Mouse (Mus musculus) yolk sac, embryonic 10.5 days (tissue): Measurements from ENCODE around the gene Dph3.

Experiments used
- DNase-seq: peaks from one replicate; pipeline ENCODE4 v3.0.0-alpha.2; 2017; ENCODE audit warnings: low spot score

Gene Dph3

DNA sequence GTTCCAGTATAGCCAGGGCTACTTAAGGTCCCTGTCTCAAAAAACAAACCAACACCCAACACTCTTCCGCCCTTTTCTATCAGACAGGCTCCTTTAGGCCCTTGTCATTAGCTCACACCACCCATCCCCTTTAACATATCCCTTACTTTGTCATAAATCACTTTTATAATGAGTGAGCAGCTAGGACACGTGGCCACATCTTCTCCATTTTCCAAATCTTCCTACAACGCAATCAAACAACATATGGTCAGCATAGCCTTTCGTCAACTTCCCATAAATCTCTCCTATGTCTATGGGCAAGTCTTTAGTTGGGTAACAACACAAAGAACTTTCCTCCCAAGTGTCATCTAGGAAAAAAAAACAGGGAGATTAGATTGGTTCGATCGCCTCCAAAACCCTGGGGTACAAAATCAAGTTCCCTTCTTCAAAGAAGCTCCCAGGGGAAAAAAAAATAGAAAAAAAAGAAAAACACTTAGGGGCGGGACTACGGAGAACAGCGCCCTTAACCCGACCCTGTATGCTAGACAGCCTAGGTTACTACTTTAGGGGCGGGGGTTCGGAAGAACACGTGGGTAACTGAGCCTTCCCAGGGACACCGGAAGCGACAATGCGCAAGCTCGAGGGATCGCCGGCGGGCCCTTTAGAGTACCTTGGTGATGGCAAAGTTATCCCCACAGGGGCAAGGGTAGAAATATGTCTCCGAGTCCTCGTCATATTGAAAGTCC lies 606 bp downstream of the Dph3 start, which contains the start of gene Oxnad1:
TSS of gene Oxnad1 (plus strand) at position 614 of the 725 bp plus-strand sequence.
- DNase-seq: no peak

DNA sequence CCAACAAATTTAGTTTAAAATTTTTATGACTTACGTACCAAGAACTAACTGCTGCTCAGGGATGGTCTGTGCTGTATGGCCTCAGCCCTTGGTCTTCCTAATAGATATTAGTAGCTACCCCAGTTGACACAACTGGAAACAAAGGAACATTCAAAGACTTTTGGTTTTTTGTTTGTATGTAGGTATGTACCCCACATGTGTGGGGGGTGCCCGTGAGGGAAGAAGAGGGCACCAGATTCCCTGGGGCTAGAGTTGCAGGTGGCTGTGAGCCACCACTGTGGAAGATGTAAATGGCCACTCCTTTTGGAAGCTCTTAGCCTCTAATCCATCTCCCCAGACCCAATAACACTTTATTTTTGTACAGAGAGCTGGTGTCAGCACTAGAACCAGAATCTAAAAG lies 2.1 kb downstream of the Dph3 start:
- DNase-seq: no peak

DNA sequence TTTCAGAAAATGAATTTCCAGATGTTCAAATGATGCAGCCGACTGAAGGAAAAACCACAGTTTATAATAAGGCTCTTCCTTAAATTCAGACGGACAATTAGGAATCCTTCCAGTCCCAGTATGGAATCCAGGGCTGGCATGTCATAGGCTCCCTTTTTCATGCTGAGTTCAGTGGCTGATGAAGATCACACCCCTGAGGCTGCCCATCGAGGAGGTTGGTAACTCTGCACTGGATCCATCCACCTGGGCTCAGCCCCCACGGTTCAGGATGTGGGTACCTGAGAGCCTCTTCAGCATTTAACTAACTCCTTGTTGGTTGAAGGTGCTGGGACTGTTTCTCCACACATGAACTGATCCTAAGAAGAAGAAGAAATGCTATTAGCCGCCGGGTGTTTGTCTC lies 2.6 kb downstream of the Dph3 start:
- no peak for DNase-seq

DNA sequence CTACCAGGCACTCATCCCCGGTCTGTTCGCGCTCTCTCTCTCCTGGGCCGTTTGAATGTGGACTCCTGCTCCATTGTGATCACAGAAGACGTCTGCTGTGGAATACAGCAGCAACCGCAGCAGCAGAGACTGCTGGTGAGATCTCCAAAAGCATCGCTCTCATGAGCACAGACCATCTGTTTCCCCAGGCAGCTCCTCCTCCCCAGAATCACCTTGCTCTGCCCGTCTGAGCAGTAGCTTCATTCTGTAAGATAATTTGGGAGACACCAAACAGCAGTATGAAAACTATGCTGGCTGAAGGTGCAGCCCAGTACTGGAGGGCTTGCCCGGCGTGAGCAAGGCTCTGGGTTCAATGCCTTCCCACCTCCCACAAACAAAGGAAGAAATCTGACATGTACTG lies 4.5 kb downstream of the Dph3 start:
- DNase-seq: no peak

DNA sequence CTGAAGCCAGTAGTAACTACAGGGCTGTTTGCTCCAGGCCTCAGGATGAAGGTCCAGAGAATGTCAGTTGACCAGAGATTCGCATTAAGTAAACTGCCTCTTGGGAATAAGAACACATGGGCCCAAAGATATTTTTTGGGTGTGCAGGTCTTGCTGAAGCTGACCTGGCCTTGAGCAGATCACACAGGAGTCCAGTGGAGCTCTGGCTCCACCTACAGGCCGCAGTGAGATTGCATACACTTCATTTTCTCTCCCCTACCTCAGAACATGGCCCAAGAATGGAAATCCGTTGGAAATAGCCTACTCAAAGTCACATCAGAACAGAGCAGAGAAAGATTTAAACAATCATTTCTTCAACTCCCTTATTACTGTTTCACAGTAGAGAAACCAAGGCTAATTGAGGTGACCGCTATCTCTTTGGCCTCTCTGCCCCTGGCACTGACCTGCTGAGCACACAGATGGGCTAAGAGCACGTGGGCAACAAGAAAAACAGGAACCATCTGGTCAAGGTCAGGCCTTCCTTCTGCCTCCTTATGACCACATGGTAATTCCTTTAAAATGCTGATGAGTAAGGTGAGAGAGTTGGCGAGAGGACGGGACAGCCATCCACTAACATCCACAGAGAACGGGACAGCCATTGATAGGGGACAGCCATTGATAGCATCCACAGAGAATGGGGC lies 8.5 kb downstream of the Dph3 start:
- peak; percentile 61 for DNase-seq

DNA sequence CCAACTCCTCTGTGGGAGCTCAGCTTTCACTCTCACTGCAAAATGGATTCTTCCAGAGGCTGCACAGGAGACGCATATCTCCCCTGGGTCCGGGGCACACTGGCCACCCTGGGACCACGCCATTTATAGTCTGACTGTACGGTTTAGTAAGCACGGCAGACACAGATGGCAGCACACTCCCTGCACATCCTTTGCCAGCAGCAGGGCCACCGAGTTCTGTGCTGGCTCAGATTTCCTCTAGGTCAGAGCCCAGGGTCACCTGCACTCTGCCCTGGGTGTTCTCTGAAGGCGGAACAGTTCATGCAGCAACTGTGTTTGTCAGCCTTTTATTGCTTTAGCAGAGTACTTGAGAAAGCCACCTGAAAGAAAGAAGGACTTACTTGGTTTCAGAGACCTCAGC lies 11.6 kb downstream of the Dph3 start:
- no peak for DNase-seq

DNA sequence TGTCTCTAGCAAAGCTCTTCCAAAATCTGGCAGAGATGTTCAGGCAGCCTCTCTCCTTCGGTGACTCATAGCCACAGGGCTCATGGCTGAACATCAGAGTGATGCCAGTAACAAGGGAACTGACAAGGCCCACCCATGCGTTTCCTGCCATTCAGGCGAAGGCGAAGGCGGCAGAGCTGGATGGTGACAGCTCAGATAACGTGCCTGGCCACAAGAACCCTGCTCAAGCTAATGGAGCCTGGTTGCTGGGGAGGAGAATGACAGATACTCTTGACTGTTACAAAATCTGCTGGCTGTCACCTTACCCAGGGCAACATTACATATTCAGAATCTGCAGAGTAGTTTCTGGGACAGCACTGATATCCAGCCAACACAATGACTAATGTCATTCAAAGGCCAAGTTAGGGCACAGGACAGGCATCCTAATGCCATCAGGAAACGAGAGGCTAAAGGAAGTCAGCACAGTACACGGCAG lies 12.3 kb downstream of the Dph3 start:
- no peak for DNase-seq

DNA sequence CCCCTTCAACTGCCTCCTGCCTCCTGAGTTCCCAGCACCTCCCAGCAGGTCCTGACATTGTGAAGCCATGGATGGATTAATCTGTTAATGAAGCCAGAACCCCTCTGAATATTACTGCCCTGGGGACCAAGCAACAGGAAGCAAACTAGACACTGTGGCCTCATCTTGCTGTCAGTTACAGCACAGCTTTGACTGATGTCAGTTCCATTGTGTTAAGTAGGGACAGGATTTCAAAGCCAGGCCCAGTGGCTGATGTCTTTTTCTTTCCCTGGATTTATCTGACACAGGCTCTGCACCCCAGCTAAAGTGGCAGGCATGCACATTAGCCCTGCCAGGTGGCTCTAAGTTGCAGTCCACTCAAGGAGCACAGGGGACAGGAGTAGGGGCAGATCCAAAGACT lies 12.7 kb downstream of the Dph3 start:
- DNase-seq: no peak

DNA sequence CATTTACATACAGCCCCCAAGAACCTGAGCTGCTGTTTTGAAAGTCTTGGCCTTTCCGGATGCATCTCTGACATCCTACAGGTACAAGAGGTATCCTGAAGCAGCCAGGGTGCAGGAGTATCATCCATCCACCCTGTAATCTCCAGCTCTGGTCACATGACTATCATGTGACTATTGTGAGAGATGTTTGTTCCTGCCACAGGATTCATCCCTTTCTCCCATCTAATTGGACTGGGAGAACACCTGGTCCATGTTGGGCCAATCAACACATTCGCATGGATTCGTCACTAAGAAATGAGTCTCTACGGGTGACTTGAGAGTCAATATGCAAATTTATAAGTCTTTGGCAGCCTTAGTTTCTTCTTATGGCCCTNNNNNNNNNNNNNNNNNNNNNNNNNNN lies 24.1 kb downstream of the Dph3 start:
- peak; percentile 46 for DNase-seq

DNA sequence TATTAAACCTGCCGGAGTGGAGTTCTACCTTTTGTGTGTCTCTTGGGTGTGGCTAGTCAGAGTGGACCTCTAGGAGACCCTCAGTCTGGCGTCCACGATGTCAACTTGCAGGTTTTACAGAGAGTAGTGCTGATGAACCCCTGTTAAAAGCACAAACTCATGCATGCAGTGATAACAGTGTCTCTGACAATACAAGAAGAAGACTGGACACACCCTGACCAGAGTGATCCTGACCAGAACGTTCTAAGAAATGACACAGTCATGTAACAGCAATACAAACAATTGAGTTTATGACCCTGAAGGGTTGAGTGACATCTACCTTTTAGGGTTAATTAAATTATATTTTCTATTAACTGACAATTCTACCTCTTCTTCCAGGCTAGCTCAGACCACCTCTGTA lies 27.9 kb downstream of the Dph3 start:
- no peak for DNase-seq

DNA sequence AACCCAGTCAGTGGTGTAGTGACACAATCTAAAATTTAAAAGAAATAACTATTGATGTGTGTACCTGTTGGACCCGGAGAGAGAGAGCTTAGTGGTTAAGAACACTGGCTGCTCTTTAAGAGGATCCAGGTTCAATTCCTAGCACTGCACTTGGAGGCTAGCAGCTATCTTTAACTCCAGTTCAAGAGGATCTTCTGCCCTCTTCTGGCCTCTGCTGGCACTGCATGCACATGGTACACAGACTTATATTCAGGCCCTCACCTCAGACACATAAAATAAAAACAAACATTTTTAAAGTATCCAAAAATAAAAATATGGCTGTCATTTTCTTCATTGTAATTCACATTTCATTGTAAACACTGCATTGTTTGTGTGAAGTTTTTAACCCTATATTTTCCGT lies 28.9 kb downstream of the Dph3 start:
- DNase-seq: no peak

DNA sequence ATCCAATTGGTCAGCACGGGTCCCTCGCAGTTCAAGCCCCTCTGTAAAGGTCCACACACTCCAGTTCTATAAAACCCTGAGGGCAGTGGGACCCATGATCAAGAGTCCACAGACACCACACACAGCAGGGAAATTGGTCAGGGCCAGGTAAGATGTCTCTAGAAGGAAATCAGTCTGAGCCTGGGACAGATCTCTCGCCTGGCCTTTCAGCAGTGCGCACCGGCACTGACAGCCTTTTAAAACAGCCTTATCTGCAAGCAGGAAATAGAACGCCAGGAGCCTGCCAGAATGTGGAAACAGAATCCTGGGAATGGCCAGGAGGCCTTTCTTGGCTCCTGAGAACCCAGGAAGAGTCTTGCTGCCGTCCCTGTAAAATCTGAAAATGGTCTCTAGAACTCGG lies 29.7 kb downstream of the Dph3 start:
- DNase-seq: no peak

DNA sequence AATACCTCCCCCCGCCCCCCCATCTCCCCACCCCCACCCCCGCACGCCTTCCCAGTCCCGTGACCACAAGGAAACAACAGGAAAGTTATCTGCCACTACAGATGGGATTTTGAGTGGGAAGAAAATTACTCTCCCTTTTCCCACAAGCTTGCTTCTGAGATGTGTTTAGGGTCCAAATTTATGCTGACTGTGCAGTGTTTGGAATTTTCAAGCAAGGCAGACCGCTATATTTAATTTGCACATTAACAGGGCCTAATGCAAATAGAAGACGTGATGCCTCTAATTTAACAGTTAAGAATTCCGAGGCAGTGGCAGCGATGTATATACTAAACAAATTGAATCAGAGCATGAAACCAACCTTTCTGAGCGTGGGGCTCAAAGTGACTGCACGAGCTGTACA lies 30.7 kb downstream of the Dph3 start:
- DNase-seq: no peak

DNA sequence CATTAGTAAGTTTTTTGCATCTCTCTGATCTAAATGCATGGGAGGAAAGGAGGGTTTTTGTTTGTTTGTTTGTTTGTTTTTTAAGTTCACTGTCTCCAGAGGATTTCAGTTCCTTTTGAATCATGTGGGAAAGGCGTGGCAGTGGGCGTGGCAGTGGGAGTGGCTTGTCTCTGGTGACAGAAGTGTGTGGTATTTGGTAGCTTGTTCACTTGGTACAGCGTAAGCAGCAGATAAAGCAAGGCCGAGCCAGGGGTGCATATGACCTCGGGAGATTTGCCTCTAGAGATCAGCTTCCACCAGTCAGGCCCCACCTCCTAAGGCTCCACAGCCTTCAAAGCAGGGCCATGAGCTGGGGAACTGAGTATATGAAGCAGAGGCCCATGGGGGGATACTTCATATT lies 31.6 kb downstream of the Dph3 start:
- peak; percentile 23 for DNase-seq

DNA sequence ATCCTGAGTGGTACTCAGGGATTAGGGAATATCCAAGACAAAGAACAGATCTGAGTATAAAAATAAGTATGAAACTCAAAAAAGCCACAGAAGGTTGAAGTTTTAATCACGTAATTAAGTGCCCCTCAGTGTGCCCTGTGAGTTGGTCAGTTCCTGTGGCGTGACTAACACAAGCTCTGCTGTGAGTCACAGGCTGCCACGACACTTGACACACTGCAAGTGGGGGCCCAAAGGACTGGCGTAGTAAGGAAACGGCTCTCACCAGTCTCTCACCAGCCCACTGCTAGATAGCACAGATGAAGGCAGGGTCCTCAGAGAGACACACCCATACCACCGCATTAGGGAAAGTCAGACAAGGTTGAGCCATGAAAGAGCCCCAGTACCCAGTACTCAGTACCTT lies 35.4 kb downstream of the Dph3 start:
- no peak for DNase-seq

DNA sequence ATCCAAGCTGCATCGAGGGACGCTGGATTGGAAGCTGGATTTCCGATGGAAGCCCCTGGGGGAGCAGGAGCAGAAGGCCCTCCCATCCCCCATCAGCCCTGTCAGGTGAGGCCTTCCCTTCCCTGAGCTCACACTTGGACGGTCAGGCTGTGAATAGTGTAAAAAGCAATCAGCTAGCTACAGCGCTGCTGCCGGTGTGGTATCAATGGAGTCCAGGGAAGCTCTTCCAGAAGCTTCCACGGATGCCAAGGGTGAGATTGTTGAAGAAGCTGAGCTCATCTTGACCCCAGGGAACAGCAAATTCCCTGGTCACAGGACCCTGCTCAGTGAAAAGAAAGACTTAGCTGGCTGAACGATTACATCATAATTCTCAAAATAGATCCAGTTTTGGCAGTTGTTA lies 39.2 kb downstream of the Dph3 start:
- no peak for DNase-seq

DNA sequence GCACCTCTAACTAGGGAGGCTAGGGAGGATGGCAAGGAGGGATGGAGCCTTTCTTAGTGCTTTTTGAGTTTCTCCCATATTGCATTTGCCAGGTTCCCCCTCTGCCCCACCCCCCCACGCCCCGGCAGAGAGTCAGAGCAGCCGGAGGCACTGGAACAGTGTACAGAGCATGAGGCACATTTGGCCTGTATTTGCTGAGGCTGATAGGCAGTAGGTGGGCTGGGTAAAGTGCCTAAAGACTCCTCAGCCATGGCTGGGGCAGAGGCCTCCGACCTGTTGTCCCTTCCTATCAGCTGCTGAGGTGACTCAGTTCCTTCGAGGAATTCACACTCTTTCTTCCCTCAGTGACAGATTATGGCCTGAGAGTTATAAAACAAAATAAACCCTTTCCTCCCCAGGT lies 43.4 kb downstream of the Dph3 start:
- no peak for DNase-seq

DNA sequence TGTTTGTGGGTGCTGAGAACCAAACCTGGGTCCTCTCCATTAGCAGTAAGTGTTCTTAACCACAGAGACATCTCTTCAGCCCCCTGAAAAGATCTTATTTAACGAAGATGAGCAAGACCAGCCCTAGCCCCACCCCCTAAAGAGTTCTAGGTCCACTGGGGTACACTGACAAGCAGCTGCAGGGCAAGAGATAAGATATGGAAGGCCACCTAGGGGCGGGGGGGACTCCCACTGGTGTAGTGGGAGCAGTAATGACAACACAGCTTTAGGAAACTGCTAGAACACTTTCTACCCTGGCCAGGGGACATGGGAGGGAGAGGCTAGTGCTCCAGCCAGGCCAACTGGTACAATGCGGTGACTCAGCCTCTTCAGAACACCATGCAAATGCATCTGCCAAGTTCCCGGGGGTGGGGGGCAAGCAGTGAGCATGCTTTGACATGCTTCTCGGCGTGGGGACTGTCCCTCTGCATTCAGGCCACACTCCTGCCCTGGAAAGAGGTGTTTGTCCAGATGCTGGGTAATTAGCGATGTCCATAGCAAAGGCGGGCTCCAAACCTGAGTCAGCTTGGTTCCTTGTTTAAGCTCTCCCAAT lies 47.8 kb downstream of the Dph3 start:
- no peak for DNase-seq

DNA sequence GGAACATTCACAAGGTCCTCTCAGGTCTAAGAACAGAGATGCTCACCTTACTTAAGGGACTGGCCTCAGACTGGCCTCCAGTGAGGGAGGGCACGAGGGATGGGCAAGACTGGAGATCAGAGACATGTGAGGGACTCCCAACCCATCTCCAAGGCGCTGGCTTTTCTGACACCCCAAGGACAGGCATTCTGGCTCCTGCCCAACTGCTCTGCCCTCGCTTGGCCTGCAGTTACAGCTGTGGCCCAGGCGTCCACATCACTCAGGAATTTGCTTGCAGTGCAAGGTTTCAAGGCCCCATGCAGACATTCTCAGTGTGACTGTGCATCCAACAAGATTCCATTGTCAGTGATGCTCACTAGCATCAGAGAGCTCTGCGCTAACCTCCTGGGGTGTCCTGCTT lies 49.0 kb downstream of the Dph3 start:
- no peak for DNase-seq

DNA sequence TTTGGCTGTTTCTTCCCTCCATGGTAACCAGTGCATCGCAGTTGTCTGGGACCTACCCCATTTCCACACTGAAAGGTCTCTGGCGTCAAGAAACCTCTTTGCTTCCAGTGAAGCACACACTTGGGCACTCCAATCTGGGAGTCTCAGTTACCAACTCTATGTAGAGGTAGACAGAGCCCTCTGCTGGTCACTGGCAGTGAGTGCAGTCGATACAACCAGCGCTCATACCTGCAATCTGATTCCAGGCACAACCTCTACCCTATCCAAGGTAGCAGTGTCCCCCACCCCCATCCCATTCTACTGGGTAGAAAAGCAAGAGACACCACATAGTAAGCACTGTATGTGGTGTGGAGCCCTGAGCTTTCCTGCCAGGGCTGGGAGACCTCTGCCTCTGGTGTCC lies 53.0 kb downstream of the Dph3 start:
- peak; percentile 59 for DNase-seq
